Mouse (Mus musculus) intestine, postnatal 0 days (tissue): ENCODE measurements at regions not wholly inside any gene's neighbourhood (a gene's known extent, or its start where the extent isn't known, plus 50 kb on each side); places are given as distances from the start of the nearest gene placed in this dataset.
A peak's percentile ranks its signal among the peaks of the same experiment; 100 is the strongest.

Source experiments
- ATAC-seq: fragments of 200-750 bp; cut with Nextera tagmentation; 2 replicates; pipeline ENCODE4 v1.8.0; 2017; ENCODE audit warnings: mild to moderate bottlenecking, moderate TSS enrichment, moderate library complexity
- H3K27ac ChIP-seq: fragments of 300-500 bp; sonication (generic); 2 replicates; pipeline ENCODE4 v1.5.1; 2014; ENCODE audit warnings: mild to moderate bottlenecking, low read depth, low read length, moderate library complexity
- H3K27me3 ChIP-seq: fragments of 300-500 bp; sonication (generic); replicated peaks from 2 replicates; pipeline ENCODE4 v1.6.1; 2014; ENCODE audit warnings: low read length, mixed read lengths; ENCODE audit not compliant: control insufficient read depth, insufficient read depth
- H3K36me3 ChIP-seq: fragments of 300-500 bp; sonication (generic); 2 replicates; pipeline ENCODE4 v1.6.1; 2014; ENCODE audit warnings: mild to moderate bottlenecking, moderate library complexity; ENCODE audit not compliant: control insufficient read depth, insufficient read depth
- H3K4me1 ChIP-seq: fragments of 300-500 bp; sonication (generic); replicated peaks from 2 replicates; pipeline ENCODE4 v1.6.1; 2014; ENCODE audit warnings: antibody characterized with exemption, low read length, mixed read lengths; ENCODE audit not compliant: control insufficient read depth, insufficient read depth
- H3K4me2 ChIP-seq: fragments of 300-500 bp; sonication (generic); replicated peaks from 2 replicates; pipeline ENCODE4 v1.6.1; 2014; ENCODE audit warnings: low read depth, mild to moderate bottlenecking, moderate library complexity
- H3K4me3 ChIP-seq: fragments of 300-500 bp; sonication (generic); 2 replicates; pipeline ENCODE4 v1.5.1; 2014; ENCODE audit warnings: low read depth, low read length
- H3K9ac ChIP-seq: fragments of 300-500 bp; sonication (generic); 2 replicates; pipeline ENCODE4 v1.6.1; 2014; ENCODE audit warnings: mild to moderate bottlenecking, low read depth, low read length
- H3K9me3 ChIP-seq: fragments of 300-500 bp; sonication (generic); 2 replicates; pipeline ENCODE4 v1.6.1; 2016; ENCODE audit warnings: mixed run types; ENCODE audit not compliant: control insufficient read depth
- CTCF ChIP-seq: sonication (generic); IDR thresholded peaks from 2 replicates; pipeline ENCODE4 v1.5.1; 2016; ENCODE audit warnings: low read depth, mild to moderate bottlenecking, control low read depth, antibody characterized with exemption, moderate library complexity
- WGBS: fragments of 180-500 bp; shearing (Covaris S2); extraction: QIAGEN DNeasy Blood & Tissue Kit; methylation state at CpG from one replicate; pipeline ENCODE4 v1.1.7; 2014; 5-methylcytosine and 5-hydroxymethylcytosine counted together

DNA sequence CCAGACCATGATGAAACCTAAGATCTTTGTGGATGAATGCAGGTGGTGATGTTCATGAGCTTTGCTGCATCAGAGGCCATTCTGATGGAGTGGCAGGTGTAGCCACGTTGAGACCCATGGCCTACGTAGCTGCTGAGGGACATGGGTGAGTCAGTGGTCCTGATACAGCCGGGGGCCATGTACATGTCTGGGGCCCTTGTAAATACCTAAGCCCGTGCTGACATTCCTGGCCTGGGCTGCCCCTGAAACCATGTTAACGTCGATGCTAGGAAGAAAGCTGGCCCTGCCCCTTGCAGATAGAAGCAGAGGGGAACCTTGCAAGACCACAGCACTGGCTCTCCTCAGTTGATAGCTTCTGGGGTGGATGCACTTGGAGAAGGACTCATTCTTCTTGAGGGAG, 165.2 kb downstream of the Fam76b start:
- Histone ChIP-seq H3K27ac (no peak overlapping the region), H3K9ac (no peak overlapping the region), H3K36me3 (no peaks in the 10 kb centered on the region), H3K9me3 (no peaks in the 10 kb centered on the region), H3K27me3 (no peaks in the 10 kb centered on the region), H3K4me2 (no peak overlapping the region), H3K4me3 (no peak overlapping the region), H3K4me1 (no peaks in the 10 kb centered on the region)
- WGBS, result 78% methylated on average over 6 of the region's 6 CpGs
- no peak for ATAC-seq
- no peak for TF ChIP-seq CTCF

DNA sequence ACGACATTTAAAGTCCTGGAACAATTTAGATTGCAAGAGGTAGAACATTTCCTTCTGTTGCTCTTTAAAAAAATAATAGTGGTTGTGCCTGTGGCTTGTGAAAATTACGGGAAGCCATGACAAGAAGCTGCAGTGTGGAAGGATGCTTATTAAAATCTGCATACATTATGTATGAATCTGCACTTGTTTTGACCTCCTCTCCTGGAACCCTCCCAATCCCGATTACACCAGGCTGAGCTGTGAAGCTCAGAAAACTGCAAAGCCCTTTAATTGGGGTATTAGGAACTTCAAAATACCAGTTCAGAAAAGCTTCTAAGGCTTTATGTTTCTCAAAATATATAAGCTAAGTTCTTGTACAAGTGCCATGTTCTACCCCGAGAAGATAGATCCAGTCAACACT, 171.8 kb downstream of the Fam76b start:
- no peak overlapping the region for H3K4me3 ChIP-seq
- H3K27ac ChIP-seq, result no peak overlapping the region
- H3K9me3 ChIP-seq, result no peaks in the 10 kb centered on the region
- no peak overlapping the region for H3K9ac ChIP-seq
- no peak for ATAC-seq
- TF ChIP-seq CTCF, result no peak
- H3K4me1 ChIP-seq, result no peaks in the 10 kb centered on the region; the same call in 1 of the 2 replicates
- no peaks in the 10 kb centered on the region for H3K36me3 ChIP-seq
- WGBS, result 79% methylated on average over 4 of the region's 4 CpGs
- H3K4me2 ChIP-seq, result no peak overlapping the region
- no peaks in the 10 kb centered on the region for H3K27me3 ChIP-seq

DNA sequence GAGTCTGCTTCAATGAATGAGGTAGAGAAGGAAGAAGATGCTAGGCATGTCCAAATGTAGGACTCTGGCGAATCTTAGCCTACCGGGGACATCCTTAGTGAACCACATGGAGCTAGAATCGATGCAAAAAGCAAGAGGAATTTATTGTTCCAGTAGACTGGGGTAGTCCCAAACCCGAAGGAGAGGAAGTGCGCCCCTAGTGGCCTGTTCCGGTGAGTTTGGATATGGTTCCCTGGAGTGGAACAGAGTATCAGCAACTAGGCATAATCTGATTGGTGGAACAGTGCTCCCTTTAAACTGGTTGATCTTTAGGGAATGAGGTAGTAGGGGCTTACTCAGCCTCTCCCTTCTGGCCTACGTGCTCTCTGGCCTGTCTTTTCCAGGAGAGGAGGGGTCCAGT, 174.0 kb downstream of the Fam76b start:
- ATAC-seq, result no peak
- Histone ChIP-seq H3K9ac (no peak overlapping the region), H3K9me3 (no peaks in the 10 kb centered on the region), H3K4me1 (no peaks in the 10 kb centered on the region; the same call in 1 of the 2 replicates), H3K27me3 (no peaks in the 10 kb centered on the region), H3K4me2 (no peak overlapping the region), H3K4me3 (no peak overlapping the region), H3K36me3 (no peaks in the 10 kb centered on the region), H3K27ac (no peak overlapping the region)
- WGBS, result 82% methylated on average over 7 of the region's 7 CpGs
- TF ChIP-seq CTCF, result peak; percentile 56

DNA sequence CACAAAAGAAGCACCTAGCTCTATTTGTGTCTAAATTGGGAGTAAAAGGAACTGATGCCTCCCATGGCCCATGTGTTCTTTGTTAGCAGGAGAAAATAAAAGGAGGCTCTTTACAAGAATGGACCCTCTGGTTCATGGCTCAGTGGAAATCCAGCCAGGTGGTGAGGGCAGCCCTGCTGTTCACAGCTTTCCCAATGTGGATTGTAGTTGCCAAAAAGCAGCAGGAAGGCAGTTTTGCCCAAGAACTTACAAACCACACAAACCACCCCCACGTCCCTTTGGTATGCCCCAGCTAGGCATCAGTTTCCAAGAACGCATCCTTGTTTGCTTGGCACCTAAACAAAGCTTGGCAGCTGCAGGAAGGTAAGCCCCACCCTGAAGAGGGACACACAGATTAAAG, 174.7 kb downstream of the Fam76b start:
- no peak overlapping the region for H3K4me3 ChIP-seq
- no peaks in the 10 kb centered on the region for H3K9me3 ChIP-seq
- no peaks in the 10 kb centered on the region; the same call in 1 of the 2 replicates for H3K4me1 ChIP-seq
- no peak overlapping the region for H3K9ac ChIP-seq
- 66% methylated on average over 2 of the region's 2 CpGs for WGBS
- no peak overlapping the region for H3K27ac ChIP-seq
- no peak for ATAC-seq
- no peaks in the 10 kb centered on the region for H3K36me3 ChIP-seq
- TF ChIP-seq CTCF, result no peak
- no peak overlapping the region for H3K4me2 ChIP-seq
- no peaks in the 10 kb centered on the region for H3K27me3 ChIP-seq

DNA sequence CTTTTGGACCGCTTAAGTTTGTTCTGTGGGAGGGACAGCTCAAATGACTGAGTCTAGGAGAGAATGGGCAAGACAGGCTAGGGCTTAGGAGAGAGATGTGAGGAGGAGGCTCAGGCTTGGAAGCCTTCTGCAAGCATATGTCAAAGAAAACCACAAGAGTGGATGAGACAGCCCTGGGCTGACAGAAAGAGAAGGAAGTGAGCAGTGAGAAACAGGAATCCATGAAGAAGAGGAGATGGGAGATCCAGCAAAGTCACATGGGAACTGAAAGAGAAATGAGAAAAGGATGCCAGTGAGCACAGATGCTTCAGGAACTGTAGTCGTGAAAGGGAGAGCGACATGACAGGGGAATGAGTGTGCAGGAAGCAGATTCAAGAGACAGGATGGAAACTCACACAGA, 175.6 kb downstream of the Fam76b start:
- H3K27me3 ChIP-seq, result no peaks in the 10 kb centered on the region
- no peaks in the 10 kb centered on the region for H3K36me3 ChIP-seq
- H3K27ac ChIP-seq, result no peak overlapping the region
- H3K9me3 ChIP-seq, result no peaks in the 10 kb centered on the region
- no peak overlapping the region for H3K4me2 ChIP-seq
- ATAC-seq, result no peak
- H3K4me3 ChIP-seq, result no peak overlapping the region
- no peak overlapping the region for H3K9ac ChIP-seq
- WGBS, result 79% methylated on average over 3 of the region's 3 CpGs
- H3K4me1 ChIP-seq, result no peaks in the 10 kb centered on the region; the same call in 1 of the 2 replicates
- TF ChIP-seq CTCF, result no peak

DNA sequence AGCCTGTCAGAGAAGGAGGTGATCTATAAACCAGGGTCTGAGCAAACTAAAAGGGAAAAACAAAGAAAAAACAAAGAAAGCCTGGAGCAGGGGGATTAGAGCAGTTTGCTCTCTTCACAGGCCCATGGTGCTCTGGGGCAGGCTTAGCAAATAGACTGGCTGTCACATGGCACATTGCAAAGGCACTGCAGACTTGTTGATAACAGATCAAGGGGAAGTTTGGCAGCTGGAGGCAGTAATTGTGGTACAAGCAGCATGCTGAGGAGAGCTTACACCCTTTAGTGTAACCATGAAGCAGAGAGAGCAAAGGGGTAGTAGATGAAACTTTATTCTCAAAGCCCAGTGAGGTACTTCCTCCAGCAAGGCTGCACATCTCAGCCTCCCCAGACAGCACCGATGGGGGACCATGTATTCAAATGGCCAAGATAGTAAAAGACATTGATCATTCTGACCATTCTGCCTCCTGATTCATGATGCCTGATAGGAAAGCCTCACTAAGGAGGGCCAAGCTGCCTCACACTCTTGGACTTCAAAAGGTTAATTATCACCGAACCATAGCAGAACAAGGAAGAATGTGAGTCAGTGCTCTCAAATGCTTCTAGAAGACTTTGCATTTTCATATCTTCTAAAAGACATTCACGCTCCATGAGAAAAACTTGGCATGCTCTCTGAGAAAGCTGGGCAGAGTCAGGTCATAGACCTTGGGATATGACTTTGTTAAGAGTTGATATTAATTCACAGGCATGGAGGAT, 178.9 kb downstream of the Fam76b start:
- H3K4me1 ChIP-seq, result no peaks in the 10 kb centered on the region
- H3K27ac ChIP-seq, result no peak overlapping the region
- no peaks in the 10 kb centered on the region for H3K36me3 ChIP-seq
- no peaks in the 10 kb centered on the region for H3K27me3 ChIP-seq
- H3K4me3 ChIP-seq, result no peak overlapping the region
- TF ChIP-seq CTCF, result no peak
- ATAC-seq, result no peak
- no peak overlapping the region for H3K9ac ChIP-seq
- H3K9me3 ChIP-seq, result no peaks in the 10 kb centered on the region
- 69% methylated on average over 3 of the region's 3 CpGs for whole genome bisulfite sequencing
- H3K4me2 ChIP-seq, result no peak overlapping the region
